Mouse (Mus musculus) neural tube, embryonic 12.5 days (tissue): ENCODE measurements at regions not wholly inside any gene's neighbourhood (a gene's known extent, or its start where the extent isn't known, plus 50 kb on each side); places are given as distances from the start of the nearest gene placed in this dataset.

Experiments used
- ATAC-seq: fragments of 200-750 bp; cut with Nextera tagmentation; 2 replicates; pipeline ENCODE4 v1.8.0; 2017; ENCODE audit warnings: low read depth, mild to moderate bottlenecking, moderate TSS enrichment, moderate library complexity; ENCODE audit not compliant: low FRiP score
- H3K27ac ChIP-seq: fragments of 300-500 bp; sonication (generic); 2 replicates; pipeline ENCODE4 v1.5.1; 2016
- H3K27me3 ChIP-seq: fragments of 300-500 bp; sonication (generic); replicated peaks from 2 replicates; pipeline ENCODE4 v1.6.1; 2016; ENCODE audit warnings: mild to moderate bottlenecking
- H3K36me3 ChIP-seq: fragments of 300-500 bp; sonication (generic); 2 replicates; pipeline ENCODE4 v1.6.1; 2016; ENCODE audit warnings: mild to moderate bottlenecking
- H3K4me1 ChIP-seq: fragments of 300-500 bp; sonication (generic); 2 replicates; pipeline ENCODE4 v1.6.1; 2016
- H3K4me2 ChIP-seq: fragments of 300-500 bp; sonication (generic); replicated peaks from 2 replicates; pipeline ENCODE4 v1.6.1; 2016; ENCODE audit warnings: mild to moderate bottlenecking
- H3K4me3 ChIP-seq: fragments of 300-500 bp; sonication (generic); 2 replicates; pipeline ENCODE4 v1.5.1; 2016
- H3K9ac ChIP-seq: fragments of 300-500 bp; sonication (generic); 2 replicates; pipeline ENCODE4 v1.6.1; 2016; ENCODE audit warnings: mild to moderate bottlenecking
- H3K9me3 ChIP-seq: fragments of 300-500 bp; sonication (generic); 2 replicates; pipeline ENCODE4 v1.6.1; 2016; ENCODE audit warnings: mild to moderate bottlenecking
- WGBS: fragments of 180-500 bp; shearing (Covaris S2); methylation state at CpG from one replicate; pipeline ENCODE4 v1.1.7; 2016; 5-methylcytosine and 5-hydroxymethylcytosine counted together

DNA sequence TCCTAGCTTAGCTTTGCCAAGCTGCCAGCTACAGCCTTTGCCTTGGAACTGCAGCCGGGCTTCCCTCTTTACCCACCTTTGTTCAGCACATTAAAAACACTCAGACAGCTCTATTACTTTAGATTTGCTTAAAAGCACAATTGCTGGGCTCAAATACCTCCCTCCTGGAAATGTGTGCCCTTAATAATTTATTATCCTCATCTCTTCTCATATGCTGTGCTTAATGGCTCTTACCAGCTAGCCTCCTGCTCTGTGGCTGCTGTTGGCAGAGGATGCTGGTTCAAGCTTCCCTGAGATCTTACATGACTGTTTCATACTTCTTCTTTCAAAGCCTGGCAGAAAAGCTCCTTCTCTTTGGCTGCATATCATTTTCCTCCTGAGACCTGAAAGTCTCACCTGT lies 378.1 kb upstream of the Cdh19 start:
- no peaks in the 10 kb centered on the region for H3K4me1 ChIP-seq
- no peak overlapping the region for H3K4me3 ChIP-seq
- H3K9ac ChIP-seq: no peak overlapping the region
- no peak for ATAC-seq
- 85% methylated on average over 1 of the region's 1 CpGs for WGBS
- H3K4me2 ChIP-seq: no peak overlapping the region
- no peaks in the 10 kb centered on the region for H3K36me3 ChIP-seq
- no peaks in the 10 kb centered on the region for H3K27me3 ChIP-seq
- H3K27ac ChIP-seq: no peak overlapping the region
- H3K9me3 ChIP-seq: no peaks in the 10 kb centered on the region

GRCm38 (mm10) chr1:111337927-111338326 lies 360.5 kb upstream of the Cdh19 start:
- H3K36me3 ChIP-seq: no peaks in the 10 kb centered on the region
- no peak for ATAC-seq
- no peaks in the 10 kb centered on the region for H3K9me3 ChIP-seq
- H3K4me1 ChIP-seq: no peaks in the 10 kb centered on the region
- no peak overlapping the region for H3K9ac ChIP-seq
- no peak overlapping the region for H3K4me3 ChIP-seq
- 69% methylated on average over 2 of the region's 2 CpGs for WGBS
- no peak overlapping the region for H3K4me2 ChIP-seq
- H3K27ac ChIP-seq: no peak overlapping the region
- H3K27me3 ChIP-seq: no peaks in the 10 kb centered on the region

- Histone ChIP-seq H3K9ac (no peak overlapping the region), H3K27ac (no peak overlapping the region), H3K4me1 (no peaks in the 10 kb centered on the region), H3K27me3 (no peaks in the 10 kb centered on the region), H3K36me3 (no peaks in the 10 kb centered on the region), H3K4me3 (no peak overlapping the region), H3K4me2 (no peak overlapping the region), H3K9me3 (no peaks in the 10 kb centered on the region)
- no peak for ATAC-seq
- WGBS: 93% methylated on average over 11 of the region's 11 CpGs
Measured at GRCm38 (mm10) chr1:111302268-111302667, 324.9 kb upstream of the Cdh19 start.

GRCm38 (mm10) chr1:111286385-111286784 lies 309.0 kb upstream of the Cdh19 start:
- H3K4me2 ChIP-seq: no peak overlapping the region
- H3K36me3 ChIP-seq: no peaks in the 10 kb centered on the region
- no peak overlapping the region for H3K4me3 ChIP-seq
- no peak overlapping the region for H3K27ac ChIP-seq
- ATAC-seq: peak; percentile 33; the same call in 1 of the 2 replicates
- H3K9me3 ChIP-seq: no peaks in the 10 kb centered on the region
- no peak overlapping the region for H3K9ac ChIP-seq
- 83% methylated on average over 4 of the region's 4 CpGs for WGBS
- no peaks in the 10 kb centered on the region for H3K27me3 ChIP-seq
- no peaks in the 10 kb centered on the region for H3K4me1 ChIP-seq

- Histone ChIP-seq H3K27me3 (no peaks in the 10 kb centered on the region), H3K4me3 (no peak overlapping the region), H3K9ac (no peak overlapping the region), H3K9me3 (no peaks in the 10 kb centered on the region), H3K36me3 (no peaks in the 10 kb centered on the region), H3K27ac (no peak overlapping the region), H3K4me2 (no peak overlapping the region), H3K4me1 (no peaks in the 10 kb centered on the region)
- ATAC-seq: no peak
- WGBS: 77% methylated on average over 3 of the region's 3 CpGs
Measured at GRCm38 (mm10) chr1:111285916-111286315, 308.5 kb upstream of the Cdh19 start.

DNA sequence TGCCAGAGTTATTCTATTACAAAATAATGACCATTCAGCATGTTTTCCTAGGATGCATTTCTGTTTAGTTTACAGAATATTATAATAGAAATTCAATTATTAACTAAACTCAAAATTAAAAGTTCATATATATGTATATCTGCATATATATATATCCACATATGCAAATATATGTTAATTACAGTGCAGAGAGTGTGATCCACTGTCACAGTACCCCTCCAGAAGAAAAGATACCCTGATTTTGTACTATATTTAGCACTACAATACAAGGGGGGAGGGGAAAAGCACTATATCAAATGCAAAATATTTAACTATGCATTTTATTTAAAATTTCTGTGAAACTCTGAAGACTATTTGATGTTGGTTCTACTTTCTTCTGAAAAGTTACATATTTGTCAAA lies 265.4 kb upstream of the Cdh19 start:
- no peak for ATAC-seq
- Histone ChIP-seq H3K27me3 (no peaks in the 10 kb centered on the region), H3K4me1 (no peaks in the 10 kb centered on the region), H3K4me2 (no peak overlapping the region), H3K9me3 (no peaks in the 10 kb centered on the region), H3K9ac (no peak overlapping the region), H3K36me3 (no peaks in the 10 kb centered on the region), H3K4me3 (no peak overlapping the region), H3K27ac (no peak overlapping the region)

DNA sequence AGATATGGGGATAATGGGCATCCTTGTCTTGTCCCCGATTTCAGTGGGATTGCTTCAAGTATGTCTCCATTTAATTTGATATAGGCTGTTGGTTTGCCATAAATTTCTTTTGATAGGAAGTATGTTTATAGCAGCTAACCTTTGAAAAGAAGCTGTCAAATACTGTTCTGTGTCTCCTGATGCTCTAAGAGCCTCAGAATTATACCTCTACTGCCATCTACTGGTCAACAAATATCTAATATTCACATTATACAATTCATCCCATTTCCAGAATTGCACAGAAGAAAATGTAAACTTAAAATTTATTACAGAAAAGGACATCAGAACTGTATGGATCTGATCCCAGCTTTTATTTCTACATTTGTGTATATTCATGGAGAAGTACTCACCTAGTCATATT lies 265.0 kb upstream of the Cdh19 start:
- H3K36me3 ChIP-seq: no peaks in the 10 kb centered on the region
- 56% methylated on average over 1 of the region's 1 CpGs for WGBS
- H3K4me1 ChIP-seq: no peaks in the 10 kb centered on the region
- no peak overlapping the region for H3K9ac ChIP-seq
- 0 out of 2 replicates have a peak, but pooled peaks have one; percentile 56 for ATAC-seq
- no peak overlapping the region for H3K27ac ChIP-seq
- H3K9me3 ChIP-seq: no peaks in the 10 kb centered on the region
- H3K4me2 ChIP-seq: no peak overlapping the region
- H3K4me3 ChIP-seq: no peak overlapping the region
- H3K27me3 ChIP-seq: no peaks in the 10 kb centered on the region
